Mouse (Mus musculus) testis, adult 2 months (tissue): ENCODE measurements around the gene Mta1.
A peak's percentile ranks its signal among the peaks of the same experiment; 100 is the strongest.

Experiments used
- CTCF ChIP-seq: fragments of 200-500 bp; IDR thresholded peaks from 2 replicates; pipeline ENCODE4 v1.5.1; 2012; ENCODE audit warnings: low read depth, mild to moderate bottlenecking, inconsistent platforms, low read length, moderate library complexity; ENCODE audit not compliant: control insufficient read depth, insufficient read depth, insufficient replicate concordance
- POLR2A ChIP-seq: fragments of 200-500 bp; IDR thresholded peaks from 2 replicates; pipeline ENCODE4 v1.6.1; 2012; ENCODE audit warnings: low read depth, mild to moderate bottlenecking, inconsistent platforms, low read length, moderate library complexity; ENCODE audit not compliant: control insufficient read depth

DNA sequence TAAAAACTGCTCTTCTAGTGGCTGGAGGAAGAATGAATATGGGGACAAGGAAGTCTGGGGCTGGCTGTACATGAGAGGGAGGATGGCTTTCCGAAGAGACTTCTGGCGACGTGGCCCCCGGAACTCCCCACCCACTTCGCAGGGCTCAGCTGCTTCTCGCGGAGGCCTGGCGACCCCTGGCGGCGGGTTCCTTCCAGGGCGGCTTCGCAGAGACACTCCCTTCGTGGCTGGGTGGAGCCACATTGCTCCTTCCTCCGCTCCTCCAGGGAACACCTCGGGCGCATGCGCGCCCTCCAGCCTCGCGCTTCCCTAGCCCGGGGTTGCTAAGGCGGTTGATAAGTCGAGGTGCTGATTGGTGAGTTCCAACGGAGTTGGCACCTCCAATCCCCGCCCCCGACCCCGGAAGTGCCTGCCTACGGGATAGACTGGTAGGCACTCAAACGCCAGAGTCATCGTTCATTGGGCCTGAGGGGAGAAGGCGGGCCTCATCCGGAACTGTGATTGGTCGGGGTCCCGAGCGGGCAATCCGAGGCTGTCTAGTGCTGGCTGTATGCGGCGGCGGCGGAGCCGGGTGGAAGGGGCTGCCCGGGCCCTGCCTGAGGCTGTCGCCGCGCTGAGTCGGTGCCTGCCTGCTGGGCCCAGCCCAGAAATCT, 57.9 kb downstream of the Mta1 start, which contains the start of gene Tedc1:
- TF ChIP-seq CTCF = peak; percentile 73; the same call in 1 of the 2 replicates
- peak; percentile 31; the same call in 1 of the 2 replicates for TF ChIP-seq POLR2A
